24 mouse cellular contexts compared by ENCODE assay signal in the genomic region with DNA sequence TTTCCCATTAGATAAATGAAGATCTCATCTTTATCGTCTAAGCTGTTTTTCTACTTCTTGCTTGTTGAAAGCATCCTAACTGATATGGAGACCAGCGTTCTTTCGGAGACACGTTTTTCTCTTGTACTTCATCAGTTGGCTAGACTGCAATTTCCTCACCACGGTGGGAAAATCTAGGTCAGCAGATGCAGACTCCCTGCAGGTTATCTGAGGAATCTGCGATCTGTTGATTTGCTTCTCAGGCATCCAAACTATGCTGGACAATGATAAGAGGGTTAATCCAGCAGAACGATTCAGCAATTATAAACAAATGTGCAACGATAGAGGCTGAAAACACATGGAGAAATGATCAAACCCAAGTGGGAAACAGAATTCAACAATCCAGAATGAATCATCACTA. TPM values are rescaled to one million over a fixed set of nuclear protein-coding genes. Genes with fewer than 3 reads are reported as not detected.
A peak's percentile ranks its signal among the peaks of the same experiment; 100 is the strongest.
DNase-seq lines count a peak whose midpoint lies in the region; ATAC-seq and TF ChIP-seq lines count a peak whose summit lies in the region.
"Had no signal": no experiment of that assay in that cellular context is flagged by ENCODE, and none has a peak within 500 bp of the region (broad histone marks: within the 10 kb centered on the region; RNA-seq: fewer than 3 reads in every experiment).

No protein-coding gene starts in this region.

- no peaks in the 10 kb centered on the region for H3K36me3 ChIP-seq in heart, embryonic 12.5 days
- peaks cover 0 to 9% of the 10 kb centered on the region in 2 experiments; a peak in 2 of 4 replicates for H3K36me3 ChIP-seq in MEL (ENCODE audit: control insufficient read depth in 1 of 2, insufficient read depth in 2 of 2, low read length in 2 of 2)
- H3K36me3 ChIP-seq: embryonic facial prominence, embryonic 12.5 days; forebrain, embryonic 12.5 days; forebrain, embryonic 15.5 days; hindbrain, embryonic 12.5 days; hindbrain, embryonic 15.5 days had no signal

- no peak overlapping the region for H3K4me3 ChIP-seq in heart, embryonic 12.5 days
- H3K4me3 ChIP-seq in MEL (ENCODE audit: control insufficient read depth in 1 of 2, insufficient read depth in 1 of 2, low read depth in 2 of 2, low read length in 2 of 2), result no peak overlapping the region
- H3K4me3 ChIP-seq: embryonic facial prominence, embryonic 12.5 days; erythroblast, embryonic 14.5 days; forebrain, embryonic 12.5 days; forebrain, embryonic 15.5 days; heart, adult 2 months; hindbrain, embryonic 12.5 days; hindbrain, embryonic 15.5 days had no signal

- peaks cover 35% of the 10 kb centered on the region for H3K4me1 ChIP-seq in heart, embryonic 12.5 days (replicated peaks)
- H3K4me1 ChIP-seq in MEL (ENCODE audit: control insufficient read depth in 1 of 2, insufficient read depth in 2 of 2, low read length in 2 of 2), result peaks cover 0 to 7% of the 10 kb centered on the region in 2 experiments; a peak in 2 of 4 replicates
- H3K4me1 ChIP-seq: embryonic facial prominence, embryonic 12.5 days; forebrain, embryonic 12.5 days; forebrain, embryonic 15.5 days; hindbrain, embryonic 12.5 days; hindbrain, embryonic 15.5 days had no signal

- no peaks in the 10 kb centered on the region for H3K79me2 ChIP-seq in MEL (ENCODE audit: control insufficient read depth, insufficient read depth, low read length, poor library complexity)

- no peak for ATAC-seq in heart, embryonic 12.5 days (ENCODE audit: insufficient number of reproducible peaks, low FRiP score)
- ATAC-seq: forebrain, embryonic 15.5 days; intestine, postnatal 0 days had no signal

- WGBS in heart, embryonic 12.5 days, result 22% methylated on average over 8 of the region's 8 CpGs

- TF ChIP-seq EP300 in MEL (IDR thresholded peaks at IDR 0.05; ENCODE audit: low read depth in 1 of 2, low read length in 2 of 2), result peak; percentile 49 to 54; a peak in 3 of 4 replicates

- no peak for TF ChIP-seq CTCF in MEL (IDR thresholded peaks at IDR 0.05 in 2 of 3, conservative IDR thresholded peaks at IDR 0.05 in 1 of 3; ENCODE audit: control insufficient read depth in 1 of 3, insufficient read depth in 1 of 3, low read depth in 2 of 3, low read length in 3 of 3, poor library complexity in 1 of 3, severe bottlenecking in 1 of 3)

- 0 out of 2 replicates have a peak overlapping the region, but pooled peaks have one; percentile 13 for H3K27ac ChIP-seq in heart, embryonic 12.5 days (ENCODE audit: poor library complexity, severe bottlenecking)
- H3K27ac ChIP-seq in MEL (ENCODE audit: control insufficient read depth, low read depth, low read length), result no peak overlapping the region
- H3K27ac ChIP-seq: embryonic facial prominence, embryonic 12.5 days; forebrain, embryonic 12.5 days; forebrain, embryonic 15.5 days; heart, adult 2 months; hindbrain, embryonic 12.5 days; hindbrain, embryonic 15.5 days had no signal

- H3K27me3 ChIP-seq in heart, embryonic 12.5 days (replicated peaks), result no peaks in the 10 kb centered on the region
- H3K27me3 ChIP-seq in MEL (ENCODE audit: control insufficient read depth in 1 of 2, insufficient read depth in 2 of 2, low read length in 2 of 2), result no peaks in the 10 kb centered on the region
- H3K27me3 ChIP-seq: embryonic facial prominence, embryonic 12.5 days; forebrain, embryonic 12.5 days; forebrain, embryonic 15.5 days; hindbrain, embryonic 12.5 days; hindbrain, embryonic 15.5 days had no signal

- H3K4me2 ChIP-seq in heart, embryonic 12.5 days, result no peak overlapping the region
- H3K4me2 ChIP-seq: embryonic facial prominence, embryonic 12.5 days; forebrain, embryonic 12.5 days; forebrain, embryonic 15.5 days; hindbrain, embryonic 12.5 days; hindbrain, embryonic 15.5 days had no signal

- no peak for TF ChIP-seq RAD21 in MEL (IDR thresholded peaks at IDR 0.05; ENCODE audit: low read depth, low read length)

- TF ChIP-seq POLR2A in MEL (IDR thresholded peaks at IDR 0.05; ENCODE audit: control insufficient read depth in 1 of 2, insufficient read depth in 1 of 2, low read depth in 1 of 2, low read length in 2 of 2, poor library complexity in 1 of 2), result no peak

- no peak overlapping the region for H3K9ac ChIP-seq in heart, embryonic 12.5 days
- no peak overlapping the region for H3K9ac ChIP-seq in MEL (ENCODE audit: control insufficient read depth, low read depth, low read length, poor library complexity, severe bottlenecking)
- H3K9ac ChIP-seq: embryonic facial prominence, embryonic 12.5 days; forebrain, embryonic 12.5 days; forebrain, embryonic 15.5 days; hindbrain, embryonic 12.5 days; hindbrain, embryonic 15.5 days had no signal

- peaks cover 4% of the 10 kb centered on the region; the same call in 1 of the 2 replicates for H3K9me3 ChIP-seq in heart, embryonic 12.5 days (replicated peaks)
- H3K9me3 ChIP-seq in MEL (replicated peaks; ENCODE audit: insufficient read depth, low read length), result no peaks in the 10 kb centered on the region
- H3K9me3 ChIP-seq: forebrain, embryonic 12.5 days; forebrain, embryonic 15.5 days; hindbrain, embryonic 12.5 days had no signal

- no peak for DNase-seq in heart, adult 11 months
- peak; percentile 17 for DNase-seq in MEL (ENCODE audit: low read depth, low spot score)
- DNase-seq in Muller cell, postnatal 12 days (ENCODE audit: inconsistent ontology term), result peak; percentile 82
- DNase-seq in retina, postnatal 1 day, result peak; percentile 43
- no peak for DNase-seq in right cerebral cortex, adult 2 months (ENCODE audit: low spot score in 2 of 2)
- DNase-seq in B cell, adult 2 months, result no peak
- DNase-seq: adrenal gland, adult 2 months; adrenal gland, postnatal 14 days; cerebellum, adult 11-12 months; cerebellum, adult 9-10 months; cerebellum, postnatal 14 days; gastrocnemius, postnatal 25 days; heart, adult 2 months; heart, postnatal 14 days; kidney, adult 2 months had no signal

TF ChIP-seq in MEL, 35 proteins besides CTCF, POLR2A, EP300 and RAD21:
- TF ChIP-seq USF1 (IDR thresholded peaks at IDR 0.05; ENCODE audit: low read depth, low read length) (no peak), NRF1 (IDR thresholded peaks at IDR 0.05; ENCODE audit: insufficient read depth, low read depth, low read length, poor library complexity, severe bottlenecking) (no peak), TBP (IDR thresholded peaks at IDR 0.05; ENCODE audit: low read depth, low read length) (no peak), GATA1 (IDR thresholded peaks at IDR 0.05; ENCODE audit: low read depth, low read length) (peak; percentile 38; the same call in 1 of the 2 replicates), SMC3 (IDR thresholded peaks at IDR 0.05; ENCODE audit: low read depth, low read length) (no peak), SIN3A (IDR thresholded peaks at IDR 0.05; ENCODE audit: low read length) (no peak)
TF ChIP-seq in MEL: peak in this region for 1.

RNA-seq across cellular contexts. Expression of gene Gpr135, which starts 31.4 kb away (rescaled TPM):
- polyA plus RNA-seq in heart, embryonic 12.5 days (2016; fragmentation: Nextera tagmentation; extraction: Ambion mirVana), result 0.55 and 0.56 TPM in 2 replicates
- total RNA-seq in MEL (2012; rRNA removed), result 0.10 and 0.19 TPM in 2 replicates
- polyA plus RNA-seq in MEL (2012; ENCODE audit: insufficient read depth in 1 of 2, insufficient read length in 2 of 2, low read depth in 1 of 2, low replicate concordance in 2 of 2, missing spikeins in 1 of 2), result under 1 TPM in 1 of 2 experiments, not detected in 1; 0.92 TPM
- total RNA-seq: hematopoietic stem cell, adult 5-6 weeks had no signal
- polyA plus RNA-seq: erythroblast, embryonic 14.5 days had no signal

RNA-seq across cellular contexts. Expression of gene L3hypdh, which starts 45.7 kb away (rescaled TPM):
- polyA plus RNA-seq in heart, embryonic 12.5 days (2016; fragmentation: Nextera tagmentation; extraction: Ambion mirVana), result 19.0 and 19.5 TPM in 2 replicates
- 2.5 and 5.2 TPM in 2 replicates for total RNA-seq in MEL (2012; rRNA removed)
- 1 to 10 TPM in 1 of 2 experiments, not detected in 1; 9.3 TPM for polyA plus RNA-seq in MEL (2012; ENCODE audit: insufficient read depth in 1 of 2, insufficient read length in 2 of 2, low read depth in 1 of 2, low replicate concordance in 2 of 2, missing spikeins in 1 of 2)
- polyA plus RNA-seq: erythroblast, embryonic 14.5 days had no signal

RNA-seq across cellular contexts. Expression of gene Jkamp, which starts 45.9 kb away (rescaled TPM):
- polyA plus RNA-seq in heart, embryonic 12.5 days (2016; fragmentation: Nextera tagmentation; extraction: Ambion mirVana), result 63.0 and 68.5 TPM in 2 replicates
- 14.6 and 14.9 TPM in 2 replicates for total RNA-seq in MEL (2012; rRNA removed)
- 10 to 100 TPM in 1 of 2 experiments, not detected in 1; 25.0 TPM for polyA plus RNA-seq in MEL (2012; ENCODE audit: insufficient read depth in 1 of 2, insufficient read length in 2 of 2, low read depth in 1 of 2, low replicate concordance in 2 of 2, missing spikeins in 1 of 2)

Comparison
In these comparisons a context has a peak if more than half of its experiments do, and no peak if none do; other contexts are left out.
1. DNase-seq: peak in MEL (single experiment), Muller cell, postnatal 12 days (single experiment) and retina, postnatal 1 day (single experiment); none in heart, adult 11 months (single experiment), right cerebral cortex, adult 2 months (0 of 2) and B cell, adult 2 months (0 of 2).